Mouse (Mus musculus): Measurements from ENCODE around the gene 4933427D14Rik. TPM values are rescaled to one million over a fixed set of nuclear protein-coding genes. Genes with fewer than 3 reads are reported as not detected.

4933427D14Rik gene
- total RNA-seq (2023), result 11.8 TPM

DNA sequence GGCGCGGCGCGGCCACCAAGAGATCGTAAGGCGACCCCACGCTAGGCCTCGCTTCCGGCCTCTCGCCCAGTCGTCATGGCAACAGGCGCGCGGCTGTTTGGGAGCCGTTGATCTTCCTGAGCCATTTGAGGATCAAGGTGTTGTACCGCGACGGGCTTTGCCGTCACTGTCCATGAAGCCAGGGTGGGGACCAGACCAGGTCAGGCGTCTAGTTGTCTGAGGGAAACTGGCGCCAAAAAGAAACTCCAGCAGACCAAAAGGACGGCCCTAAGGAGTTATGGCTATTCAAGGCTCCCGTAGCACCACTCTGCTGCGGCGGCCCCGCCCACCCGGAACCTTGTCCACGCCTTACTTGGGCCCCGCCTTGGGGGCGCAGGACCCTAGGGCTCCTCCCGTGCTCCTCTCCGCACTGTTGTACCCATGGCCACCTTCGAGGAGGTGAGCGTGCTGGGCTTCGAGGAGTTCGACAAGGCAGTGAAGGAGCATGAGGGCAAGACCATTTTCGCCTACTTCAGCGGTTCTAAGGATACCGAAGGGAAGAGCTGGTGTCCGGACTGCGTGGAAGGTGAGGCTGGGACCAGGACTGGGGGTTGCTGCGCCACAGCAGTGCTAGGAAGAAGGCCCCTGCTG is at the start of gene 4933427D14Rik, which contains the start of gene Txndc17:
Gene 4933427D14Rik, minus strand, starts transcription at position 256 of the 630 bp plus-strand sequence.
Gene Txndc17, plus strand, starts transcription at position 344 of the 630 bp plus-strand sequence.

DNA sequence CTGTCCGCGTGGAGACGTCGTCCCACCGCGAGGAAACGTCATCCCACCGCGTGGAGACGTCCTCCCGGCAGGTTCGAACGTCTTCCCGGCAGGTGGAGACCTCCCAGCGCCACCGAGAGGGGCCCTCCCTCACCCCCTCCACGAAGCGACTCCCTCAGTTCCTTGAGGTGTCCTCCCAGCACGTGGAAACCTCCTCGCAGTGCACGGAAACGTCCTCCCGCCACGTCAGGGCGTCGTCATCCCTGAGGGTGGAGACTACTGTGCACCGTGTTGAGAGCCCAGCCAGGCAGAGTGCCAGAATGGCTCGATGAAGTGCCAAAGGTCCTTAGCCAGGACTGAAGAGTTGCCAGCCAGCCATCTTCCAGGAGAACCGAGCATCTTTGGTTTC is 8.1 kb upstream of the 4933427D14Rik start, which contains the start of gene Med31:
Gene Med31, minus strand, starts transcription at position 183 of the 388 bp plus-strand sequence.

DNA sequence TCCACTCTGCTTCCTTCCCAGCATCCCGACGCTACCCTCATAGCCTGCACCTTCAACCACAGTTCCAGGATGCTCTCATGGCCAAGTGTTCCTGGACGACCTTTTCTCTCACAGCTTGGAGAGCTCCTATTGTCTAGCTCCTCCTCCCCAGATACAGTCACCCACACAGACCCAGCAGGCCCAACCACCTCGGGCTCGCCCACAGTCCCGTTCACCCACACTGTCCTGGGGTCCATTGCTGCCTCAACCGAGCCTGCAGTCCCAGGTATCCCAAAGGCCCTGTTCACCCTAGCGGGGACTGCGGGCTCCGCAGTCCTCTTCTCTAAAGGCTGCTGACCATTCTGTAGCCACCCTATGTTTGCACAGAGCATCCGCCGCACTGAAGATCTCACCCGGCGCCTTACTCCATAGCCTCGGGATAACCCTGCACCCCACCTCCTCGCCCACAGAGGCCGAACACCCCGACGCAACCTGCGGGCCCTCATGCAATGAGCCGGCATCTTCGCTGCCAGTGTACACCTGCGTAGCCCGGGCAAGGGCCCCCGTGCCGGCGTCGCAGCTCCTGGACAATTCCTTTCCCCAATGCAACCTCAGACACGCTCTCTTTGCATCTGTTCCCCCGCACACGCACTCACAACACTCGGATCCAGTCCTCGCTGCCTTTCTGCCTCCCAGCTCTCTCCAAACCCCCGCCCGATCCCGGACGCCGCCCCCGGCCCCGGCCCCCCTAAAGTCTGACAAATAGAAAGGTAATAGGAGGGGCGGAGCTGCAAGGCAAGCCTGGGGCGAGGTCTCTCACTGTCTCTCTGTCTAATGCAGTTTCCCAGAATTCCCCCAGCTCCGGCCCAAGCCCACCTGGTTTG is 687 bp downstream of the 4933427D14Rik start, which contains the start of gene Gm43951:
Gene Gm43951, minus strand, starts transcription at position 500 of the 863 bp plus-strand sequence.

DNA sequence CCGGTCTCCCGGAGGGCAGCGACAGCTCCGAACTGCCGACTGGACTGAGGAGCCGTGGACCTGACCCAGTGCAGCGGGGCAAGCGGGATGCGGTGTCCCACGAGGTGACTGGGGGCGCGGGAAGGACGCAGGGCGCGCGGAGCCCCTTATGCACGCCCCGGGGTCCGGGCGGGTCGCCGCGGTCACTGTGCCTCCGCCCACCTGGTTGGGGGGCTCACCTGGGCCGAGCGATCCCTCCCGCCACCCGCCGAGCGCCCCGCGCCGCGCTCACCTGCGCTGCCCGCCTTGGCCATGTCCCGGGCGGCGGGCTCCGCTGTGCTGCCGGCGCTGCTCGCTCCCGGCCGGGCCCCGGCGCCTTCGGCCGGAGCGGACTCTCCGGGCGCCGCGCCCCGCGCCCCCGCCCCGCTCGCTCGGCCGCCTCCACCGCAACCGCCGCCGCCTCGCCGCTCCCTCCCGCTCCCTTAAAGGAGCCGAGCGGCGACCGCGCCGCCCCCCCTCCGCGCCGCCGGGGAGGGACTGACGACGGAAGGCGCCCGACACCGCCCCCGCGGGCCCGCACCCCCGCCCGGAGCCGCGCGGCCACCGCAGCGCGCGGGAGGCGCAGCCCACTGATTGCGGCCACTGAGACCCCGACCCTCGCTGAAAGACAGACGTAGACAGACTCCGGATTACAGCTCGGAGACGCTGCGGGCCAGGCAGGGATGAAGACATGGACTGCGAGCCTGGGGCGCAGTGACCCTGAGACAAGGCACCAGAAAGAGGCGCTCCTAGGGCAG is 71.7 kb downstream of the 4933427D14Rik start, which contains the start of gene Pitpnm3:
Gene Pitpnm3, minus strand, starts transcription at position 396 of the 776 bp plus-strand sequence.

Other genes starting within 250 kb of the 4933427D14Rik start
- not detected for gene Aipl1, start 169.9 kb downstream of the 4933427D14Rik start, total RNA-seq (2023)
- gene Pimreg, start 165.4 kb downstream of the 4933427D14Rik start, total RNA-seq (2023), result 0.50 TPM
- gene Pitpnm3, start 71.7 kb downstream of the 4933427D14Rik start, total RNA-seq (2023), result 0.15 TPM
- gene Gm43951, start 619 bp downstream of the 4933427D14Rik start, total RNA-seq (2023), result 0.70 TPM
- gene Txndc17, start 88 bp upstream of the 4933427D14Rik start, total RNA-seq (2023), result 23.4 TPM
- gene Med31, start 8.1 kb upstream of the 4933427D14Rik start, total RNA-seq (2023), result 19.5 TPM
- not detected for gene Slc13a5, start 59.8 kb upstream of the 4933427D14Rik start, total RNA-seq (2023)
- 31.4 TPM for gene Xaf1, start 94.2 kb upstream of the 4933427D14Rik start, total RNA-seq (2023)
- not detected for gene Fbxo39, start 107.0 kb upstream of the 4933427D14Rik start, total RNA-seq (2023)
- not detected for gene Tekt1, start 155.0 kb upstream of the 4933427D14Rik start, total RNA-seq (2023)
- not detected for gene Smtnl2, start 204.3 kb upstream of the 4933427D14Rik start, total RNA-seq (2023)
- not detected for gene Ggt6, start 228.1 kb upstream of the 4933427D14Rik start, total RNA-seq (2023)
- gene Mybbp1a, start 233.9 kb upstream of the 4933427D14Rik start, total RNA-seq (2023), result 161 TPM

Measured in CD4-positive naive resting alpha-beta T cell, adult 76 days (primary cell).